Mouse (Mus musculus) 416B (cell line): ENCODE measurements at regions not wholly inside any gene's neighbourhood (a gene's known extent, or its start where the extent isn't known, plus 50 kb on each side); places are given as distances from the start of the nearest gene placed in this dataset.
A peak's percentile ranks its signal among the peaks of the same experiment; 100 is the strongest.

Source experiments
- DNase-seq: peaks from one replicate; pipeline ENCODE4 v3.0.0; 2011; ENCODE audit warnings: low read depth

DNA sequence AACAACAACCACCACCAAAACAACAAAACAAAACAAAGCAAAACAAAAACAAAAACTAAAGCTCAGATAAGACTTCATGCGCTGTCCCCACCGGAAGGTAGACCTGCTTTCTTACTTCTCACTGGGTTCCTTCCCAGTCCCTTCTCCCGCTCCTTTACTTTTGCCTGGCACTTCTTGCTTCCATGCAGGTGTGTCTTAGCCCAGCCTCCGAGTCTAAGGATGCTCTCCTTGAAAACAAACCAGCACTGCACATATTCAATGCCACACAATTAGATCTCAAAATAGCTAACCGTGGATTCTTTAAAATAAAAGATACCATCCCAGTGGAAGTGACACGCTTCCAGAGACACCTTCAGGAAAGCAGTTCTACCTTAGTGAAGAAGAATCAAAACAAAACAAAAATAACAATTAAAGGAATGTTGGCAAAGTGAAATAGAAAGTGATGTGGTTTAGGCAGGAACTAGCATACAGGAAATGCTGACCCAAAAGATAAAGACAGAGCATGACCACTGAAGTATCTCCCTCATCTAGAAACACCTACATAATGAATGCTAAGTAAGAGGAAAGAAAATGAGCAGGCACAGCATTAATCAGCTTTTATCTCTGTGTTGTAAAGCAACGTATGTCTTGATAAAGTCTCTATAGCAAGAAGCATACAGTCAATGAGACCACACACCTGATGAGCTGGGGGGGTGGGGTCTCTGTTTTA, 358.5 kb upstream of the Id2 start:
- DNase-seq, result peak; percentile 82

DNA sequence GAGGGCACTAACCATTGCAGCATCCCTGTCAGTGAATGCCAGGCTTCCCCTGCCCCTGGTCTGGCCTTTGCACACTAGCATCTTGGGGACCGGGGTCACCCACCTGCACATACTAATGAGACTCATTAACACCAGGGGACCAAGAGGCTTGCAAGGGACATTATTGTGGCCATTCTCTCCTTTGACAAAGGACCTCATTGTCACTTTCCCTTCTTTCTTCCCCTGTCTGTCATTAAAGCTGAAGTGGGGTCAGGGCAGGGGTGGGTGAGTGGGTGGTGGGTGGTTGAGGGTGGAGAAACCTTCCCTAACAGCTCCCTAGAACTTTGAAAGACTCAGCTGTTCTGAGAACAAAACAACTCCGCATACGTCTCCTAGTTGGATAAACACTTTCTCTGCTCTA, 356.4 kb upstream of the Id2 start:
- no peak for DNase-seq

DNA sequence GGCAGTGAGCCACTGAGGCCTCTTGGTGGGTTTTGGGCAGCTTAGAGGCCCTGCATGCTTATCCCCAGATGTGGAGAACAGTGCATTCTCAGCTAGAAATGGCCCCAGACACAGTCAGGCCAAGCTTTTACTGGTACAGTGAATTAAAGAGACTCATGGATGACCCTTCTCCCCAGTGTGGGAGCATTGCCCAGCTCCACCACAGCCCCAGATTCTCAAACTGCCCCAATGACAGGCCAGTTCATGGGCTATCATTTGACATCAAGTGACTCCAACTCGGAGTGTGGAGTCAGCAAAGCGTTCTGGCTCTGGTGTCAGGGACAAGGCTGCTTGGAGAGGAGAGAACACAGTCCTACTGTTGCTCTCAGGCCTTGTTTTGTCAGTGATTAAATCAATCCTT, 354.2 kb upstream of the Id2 start:
- no peak for DNase-seq

DNA sequence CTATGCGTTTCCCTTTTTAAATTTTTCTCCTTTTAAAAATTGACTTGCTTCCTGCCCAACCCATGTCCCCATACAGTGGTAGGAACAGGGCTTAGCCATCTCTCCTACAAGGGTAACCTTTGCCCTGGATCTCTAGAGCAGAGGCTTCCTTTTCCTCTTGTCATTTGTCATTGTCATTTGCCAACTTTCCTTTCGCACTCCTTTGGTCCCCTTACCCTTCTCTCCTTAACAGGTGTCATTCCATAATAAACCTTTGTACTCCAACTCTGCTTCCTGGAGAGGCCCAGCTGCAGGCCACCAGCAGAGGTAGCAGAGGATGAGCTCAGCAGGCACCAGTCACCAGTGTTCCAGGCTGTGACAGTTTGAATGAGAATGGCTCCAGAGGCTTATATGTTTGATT, 347.4 kb upstream of the Id2 start:
- no peak for DNase-seq

DNA sequence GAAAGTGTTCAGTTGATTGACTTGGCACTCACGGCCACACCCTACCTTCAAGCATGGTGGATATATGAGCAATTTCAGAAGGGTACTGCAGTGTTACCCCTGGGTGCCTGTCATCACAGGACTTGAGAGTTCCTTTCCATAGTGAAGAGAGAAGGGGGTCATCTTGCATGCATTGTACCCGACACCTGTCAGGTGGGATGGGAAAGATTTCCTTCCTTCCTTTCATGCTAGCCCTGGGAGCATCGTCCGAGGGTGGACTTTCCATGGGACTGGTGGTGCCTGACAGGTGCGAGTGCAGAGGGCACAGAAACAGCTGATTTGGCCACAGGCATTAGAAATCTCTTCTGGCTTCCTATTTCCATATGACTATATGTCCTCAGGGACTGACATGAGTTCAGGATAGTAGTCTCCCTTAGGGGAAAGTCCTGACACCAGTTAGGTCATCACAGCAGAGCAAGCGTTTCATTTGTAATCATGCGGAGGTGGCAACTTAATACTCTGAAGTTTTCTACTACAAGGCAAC, 342.1 kb upstream of the Id2 start:
- DNase-seq, result no peak

DNA sequence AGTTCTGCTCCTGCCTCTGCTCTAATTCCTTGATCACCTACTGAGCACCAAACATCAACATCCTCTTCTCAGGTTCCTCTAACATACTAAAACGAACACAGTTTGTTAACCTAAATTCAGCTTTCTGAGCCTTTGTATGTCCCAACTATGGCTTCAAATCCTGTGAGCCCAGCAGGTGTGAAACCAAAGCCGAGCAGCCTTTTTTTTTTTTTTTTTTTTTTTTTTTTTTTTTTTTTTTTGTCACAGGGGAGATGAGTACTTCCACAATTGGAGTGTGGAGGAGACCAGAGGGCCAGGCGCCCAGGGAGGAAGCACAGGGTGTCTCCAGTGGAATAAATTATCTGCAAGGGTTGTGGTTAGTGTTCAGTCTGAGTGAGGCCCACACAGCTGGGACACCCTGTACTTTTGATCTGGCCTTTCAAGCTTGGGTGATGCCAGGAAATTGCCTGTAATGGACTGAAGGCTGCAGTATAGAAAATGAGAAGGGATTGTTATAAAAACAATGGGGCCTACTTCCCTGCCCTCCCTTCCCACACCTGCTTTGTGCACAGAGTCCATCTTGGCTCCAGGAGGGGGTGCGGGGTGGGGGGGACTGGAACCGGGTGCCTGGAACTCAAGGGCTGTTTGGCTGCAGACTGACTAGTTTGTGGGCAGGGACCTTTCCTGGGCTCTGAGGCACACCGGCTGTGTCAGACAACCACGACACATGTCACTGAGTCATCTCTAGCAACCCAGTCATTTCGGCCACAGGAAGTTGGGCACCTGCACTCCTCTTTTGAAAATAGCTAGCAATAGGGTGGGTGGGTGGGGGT, 341.5 kb upstream of the Id2 start:
- DNase-seq, result peak; percentile 75

DNA sequence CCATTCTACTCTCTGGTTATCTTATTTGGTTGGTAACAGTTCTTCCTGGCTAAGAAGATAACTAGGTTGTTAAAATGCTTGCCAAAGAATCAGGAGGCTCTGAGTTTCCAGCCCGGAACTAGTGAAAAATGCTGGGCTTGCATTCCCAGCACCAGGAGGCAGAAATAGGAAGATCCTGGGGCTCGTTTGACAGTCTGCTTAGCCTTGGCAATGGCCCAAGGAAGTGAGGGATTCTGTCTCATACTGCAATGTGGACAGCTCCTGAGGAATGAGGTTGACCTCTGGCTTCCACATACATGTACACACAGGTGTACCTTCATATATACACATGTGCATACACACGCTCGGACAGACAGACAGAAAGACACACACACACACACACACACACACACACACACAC, 340.6 kb upstream of the Id2 start:
- DNase-seq, result no peak

DNA sequence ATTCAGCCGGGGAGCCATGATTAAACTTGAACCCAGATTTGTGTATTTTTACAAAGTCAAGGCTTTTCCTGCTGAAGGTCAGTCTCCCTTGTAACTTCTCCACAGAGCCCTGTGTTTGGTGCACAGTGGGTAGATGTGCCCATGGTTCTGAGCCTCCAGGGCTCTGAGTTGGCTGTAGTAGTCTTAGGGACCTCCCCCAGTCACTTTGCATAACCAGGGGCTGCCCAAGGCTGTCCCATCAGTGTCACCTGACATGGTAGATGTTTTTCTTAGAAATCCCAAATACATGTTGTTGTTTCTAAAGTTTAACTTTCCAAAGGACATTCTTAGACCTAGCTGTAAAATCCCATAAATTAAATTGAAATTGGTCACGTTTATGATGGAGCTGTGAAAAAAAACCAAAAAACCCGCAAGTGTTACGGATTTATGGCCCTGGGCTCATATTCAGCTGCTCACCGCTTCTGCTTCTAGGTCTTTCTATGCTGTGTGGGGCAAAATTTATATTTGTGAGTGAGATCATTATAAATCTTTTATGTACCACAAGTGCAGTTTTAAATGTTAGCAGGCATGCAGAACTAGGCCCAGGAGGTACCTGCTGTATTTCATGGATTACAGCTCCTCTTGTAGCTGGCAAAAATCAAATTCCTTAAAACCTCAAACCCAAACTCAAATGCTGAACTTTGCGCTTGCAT, 339.4 kb upstream of the Id2 start:
- DNase-seq, result no peak

DNA sequence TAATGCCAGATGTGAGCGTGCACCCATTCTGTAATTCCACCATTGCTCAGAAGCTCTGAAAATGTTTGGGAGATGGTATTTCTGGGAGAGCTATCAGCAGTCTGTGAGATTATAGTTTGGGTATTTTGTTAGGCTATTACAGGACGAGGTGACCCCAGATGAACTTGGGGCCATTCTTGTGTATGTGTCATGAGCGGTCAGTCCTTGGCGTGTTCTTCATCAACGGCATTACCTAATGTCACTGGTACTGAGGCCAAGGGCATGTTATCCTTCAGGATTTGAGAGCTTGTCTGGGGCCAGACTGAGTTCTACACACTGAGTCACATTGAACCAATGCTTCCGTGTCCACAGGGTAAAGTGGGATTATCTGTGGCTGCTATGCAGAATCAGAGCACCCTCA, 335.9 kb upstream of the Id2 start:
- no peak for DNase-seq

DNA sequence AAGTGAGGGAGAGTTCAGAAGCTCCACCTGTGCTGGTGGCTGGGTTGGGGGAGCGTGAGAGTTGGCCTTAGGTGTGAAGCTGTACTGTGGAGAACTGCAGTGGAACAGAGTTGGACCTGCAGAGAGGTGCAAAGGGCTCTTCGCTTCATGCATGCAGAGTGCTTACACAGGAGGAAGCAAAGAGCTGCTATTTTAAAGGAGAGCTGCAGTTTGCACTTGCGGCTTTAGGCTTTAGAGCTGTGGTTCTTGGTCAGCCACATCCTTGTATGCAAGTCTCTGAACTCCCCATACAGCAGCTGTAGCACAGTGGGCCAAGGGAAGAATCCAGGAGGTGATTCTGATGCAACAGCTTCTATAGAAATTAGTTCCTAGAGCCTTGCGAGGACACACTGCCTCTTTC, 334.0 kb upstream of the Id2 start:
- DNase-seq, result peak; percentile 90

DNA sequence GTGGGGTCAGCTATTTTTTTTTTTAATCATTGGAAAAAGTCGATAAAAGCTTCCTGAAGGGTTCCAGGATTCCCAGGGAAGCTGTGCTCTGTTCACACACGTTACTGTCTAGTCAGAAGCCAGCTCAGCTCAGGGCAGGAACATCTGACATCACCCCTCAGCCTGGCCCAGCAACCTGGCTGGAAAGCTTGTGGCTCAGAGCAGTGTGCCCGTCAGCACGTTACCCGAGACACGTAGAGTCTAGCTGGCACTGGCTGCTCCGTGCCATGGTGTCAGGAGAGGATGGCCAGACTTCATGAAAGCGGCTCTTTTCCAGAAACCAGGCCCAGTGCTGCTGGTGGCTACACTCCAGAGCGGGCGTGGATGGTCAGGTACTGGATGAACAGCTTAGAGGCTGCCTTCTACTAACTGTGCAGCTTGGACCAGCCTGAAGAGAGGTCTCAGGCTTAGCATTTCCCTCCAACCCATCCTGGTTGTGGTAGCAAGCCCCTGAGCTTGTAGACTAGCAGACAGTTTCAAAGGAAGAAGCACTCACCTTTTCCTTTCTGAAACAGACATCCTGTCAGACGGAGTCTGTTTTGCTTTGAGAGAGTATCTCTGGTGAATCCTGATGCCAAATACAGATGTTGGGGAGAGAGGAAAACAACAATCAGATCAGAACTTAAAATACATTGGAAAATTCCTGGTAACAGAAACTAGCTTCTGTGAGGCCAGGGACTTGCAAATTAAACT, 331.1 kb upstream of the Id2 start:
- DNase-seq, result no peak

DNA sequence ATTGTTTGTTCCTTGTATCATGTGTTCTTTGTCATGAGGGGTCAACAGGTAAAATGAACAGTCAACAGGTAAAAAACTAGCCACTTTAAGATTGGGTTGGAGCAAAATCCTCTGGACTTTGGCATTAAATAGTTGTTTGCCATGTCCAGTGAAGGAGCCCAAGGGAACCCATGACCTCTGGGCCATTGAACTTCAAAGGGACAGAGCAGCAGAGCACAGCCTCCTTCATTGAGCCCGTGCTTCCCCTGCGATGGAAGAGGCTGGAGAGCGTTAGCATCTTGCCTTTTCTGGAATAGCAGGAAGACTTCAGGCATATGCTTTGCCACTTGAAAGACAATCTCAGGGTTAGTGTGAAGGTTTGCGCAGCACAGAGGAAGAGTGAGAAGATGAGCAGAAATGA, 320.4 kb upstream of the Id2 start:
- no peak for DNase-seq

DNA sequence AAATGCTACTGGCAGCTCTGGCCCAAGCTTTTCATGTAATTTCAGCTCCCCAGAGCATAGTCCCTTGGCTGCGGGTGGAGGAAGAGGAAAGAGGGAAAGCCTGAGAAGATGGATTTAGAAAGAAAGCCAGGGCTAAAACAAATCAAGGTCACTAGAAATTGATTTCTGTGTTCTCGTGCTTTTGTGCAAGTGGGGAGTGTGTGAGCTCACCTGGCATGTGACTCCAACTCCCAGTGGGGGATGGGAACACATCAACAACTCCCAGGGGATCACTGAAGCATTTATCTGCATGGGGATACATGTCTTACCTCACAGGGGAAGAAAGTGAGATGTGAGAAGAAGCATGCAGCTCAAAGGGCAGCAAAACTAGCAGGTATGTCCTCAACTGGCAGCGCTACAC, 319.6 kb upstream of the Id2 start:
- no peak for DNase-seq

DNA sequence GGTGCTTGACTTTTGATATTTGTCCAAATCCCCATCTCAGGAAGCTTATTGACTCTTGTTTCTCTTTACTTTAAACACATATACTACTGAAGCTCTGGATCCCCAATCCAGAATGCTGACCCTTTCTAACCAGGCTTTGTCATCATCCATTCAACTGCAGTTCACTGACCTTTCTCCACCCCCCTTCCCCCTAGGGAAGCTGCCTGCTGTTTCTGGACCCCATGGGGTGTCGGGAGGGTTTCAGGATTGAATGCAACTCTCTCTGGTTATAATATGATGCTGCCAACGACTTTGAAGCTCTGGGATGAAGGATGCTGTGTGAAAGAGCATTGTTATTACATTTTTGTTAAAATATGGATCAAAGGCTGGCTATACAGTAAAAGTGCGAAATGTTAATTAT, 318.7 kb upstream of the Id2 start:
- DNase-seq, result no peak

DNA sequence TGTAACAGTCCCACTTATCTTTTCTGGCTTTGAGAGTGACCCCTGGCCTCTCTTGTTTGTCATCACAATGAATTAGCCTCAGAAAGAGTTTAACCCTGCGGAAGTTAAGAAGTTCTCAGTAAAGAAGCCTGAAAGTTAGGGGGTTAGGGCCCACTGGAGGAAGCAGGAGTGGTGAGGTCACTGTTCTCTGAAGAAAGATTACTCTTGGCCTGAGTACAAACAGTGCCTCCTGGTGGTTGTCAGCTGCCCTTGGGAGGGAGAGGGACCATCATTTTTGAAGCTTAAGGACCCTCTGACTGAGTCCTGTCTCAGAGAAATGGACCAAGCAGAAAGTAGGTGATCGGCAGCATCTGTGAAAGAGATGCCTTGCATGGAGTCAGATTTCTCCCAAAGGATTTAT, 318.3 kb upstream of the Id2 start:
- peak; percentile 79 for DNase-seq

DNA sequence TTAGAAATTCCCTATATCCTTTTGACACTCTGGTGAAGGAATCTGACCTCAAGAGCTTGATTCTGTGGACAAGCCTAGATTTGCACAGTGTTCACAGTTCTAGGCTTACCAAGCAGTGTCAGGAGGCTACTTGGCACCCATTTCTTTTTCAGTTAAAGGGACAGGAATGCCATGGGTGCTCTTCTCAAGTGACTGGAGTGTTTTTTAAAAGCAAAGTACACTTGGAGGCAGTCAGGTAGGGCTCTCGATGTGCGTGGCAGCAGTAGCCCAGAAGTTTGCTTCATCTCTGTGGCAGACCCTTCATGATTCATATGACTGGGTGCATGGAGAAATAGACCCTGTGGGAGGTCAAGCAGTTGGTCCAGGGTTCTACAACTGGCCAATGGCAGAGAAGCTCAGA, 310.4 kb upstream of the Id2 start:
- no peak for DNase-seq

DNA sequence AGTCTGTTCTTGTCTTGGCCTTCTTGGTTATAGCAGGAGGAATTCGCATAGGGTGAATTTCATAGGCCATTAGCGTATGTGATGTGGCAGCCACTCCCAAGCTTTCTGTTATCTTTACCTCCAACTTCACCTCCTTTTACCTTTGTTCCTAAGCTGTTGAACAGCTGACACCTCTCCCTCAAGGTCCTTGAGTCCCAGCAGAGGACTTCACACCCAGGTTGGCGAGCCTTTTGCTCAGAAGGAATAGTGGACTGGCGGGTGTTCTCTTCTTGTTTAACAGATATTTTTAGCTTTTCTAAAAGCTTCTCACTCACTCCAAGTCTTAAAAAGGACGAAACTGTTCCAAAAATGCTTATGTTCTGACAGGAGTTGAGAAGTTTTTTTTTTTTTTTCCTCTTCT, 303.4 kb upstream of the Id2 start:
- DNase-seq, result no peak

DNA sequence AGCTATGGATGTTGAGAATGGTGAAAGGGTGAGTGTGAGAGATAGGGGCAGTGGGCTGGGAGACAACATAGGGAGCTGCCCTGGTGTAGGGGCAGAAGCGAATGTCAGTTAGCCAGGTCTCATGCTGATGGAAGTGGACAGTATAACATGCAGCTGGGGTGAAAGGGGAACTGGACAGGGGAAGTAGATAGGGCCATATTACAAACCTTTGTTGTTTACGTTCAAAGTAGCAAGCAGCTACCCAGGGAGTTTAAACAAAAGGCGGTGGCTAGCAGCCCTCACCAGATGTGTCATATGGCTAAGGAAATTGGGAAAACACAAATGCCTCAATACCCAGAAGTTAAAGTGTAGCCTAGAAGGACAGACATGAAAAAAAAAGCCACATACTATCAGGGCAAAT, 301.8 kb upstream of the Id2 start:
- DNase-seq, result peak; percentile 28

DNA sequence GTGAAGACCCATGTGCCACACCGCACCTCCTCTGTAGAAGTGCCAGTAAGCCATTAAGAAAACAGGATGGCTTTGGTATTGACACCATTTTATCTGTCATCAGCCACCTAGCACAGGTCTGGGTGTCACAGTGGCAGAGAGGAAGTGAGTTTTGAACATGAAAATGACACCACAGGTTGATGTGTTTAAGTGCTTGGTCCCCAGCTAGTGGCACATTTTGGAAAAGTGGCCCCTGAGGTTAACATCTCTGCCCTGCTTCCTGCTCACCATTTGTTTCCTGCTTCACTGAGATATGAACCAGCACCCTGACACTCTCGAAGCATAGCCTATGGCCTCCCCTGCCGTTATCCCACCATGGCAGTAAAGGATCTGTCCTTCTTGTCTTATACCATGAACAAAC, 297.4 kb upstream of the Id2 start:
- DNase-seq, result peak; percentile 70

DNA sequence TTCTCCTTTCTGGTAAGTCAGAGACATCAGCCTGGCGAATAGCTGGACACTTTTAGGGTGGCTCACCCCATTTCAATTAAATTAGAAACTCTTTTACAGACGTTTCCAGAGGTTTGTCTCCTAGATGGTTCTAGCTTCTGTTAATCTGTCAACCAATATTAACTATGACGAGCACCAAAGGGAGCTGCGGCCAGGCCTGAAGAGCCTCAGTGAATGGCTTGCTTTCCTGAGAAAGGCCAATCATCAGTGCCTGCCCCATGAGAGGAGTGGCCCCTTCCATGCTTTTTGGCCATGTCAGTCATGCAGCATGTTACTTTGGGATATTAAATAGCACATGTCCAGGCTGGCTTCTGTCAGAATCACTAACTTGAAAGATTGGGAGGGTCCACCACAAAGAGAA, 296.6 kb upstream of the Id2 start:
- no peak for DNase-seq

DNA sequence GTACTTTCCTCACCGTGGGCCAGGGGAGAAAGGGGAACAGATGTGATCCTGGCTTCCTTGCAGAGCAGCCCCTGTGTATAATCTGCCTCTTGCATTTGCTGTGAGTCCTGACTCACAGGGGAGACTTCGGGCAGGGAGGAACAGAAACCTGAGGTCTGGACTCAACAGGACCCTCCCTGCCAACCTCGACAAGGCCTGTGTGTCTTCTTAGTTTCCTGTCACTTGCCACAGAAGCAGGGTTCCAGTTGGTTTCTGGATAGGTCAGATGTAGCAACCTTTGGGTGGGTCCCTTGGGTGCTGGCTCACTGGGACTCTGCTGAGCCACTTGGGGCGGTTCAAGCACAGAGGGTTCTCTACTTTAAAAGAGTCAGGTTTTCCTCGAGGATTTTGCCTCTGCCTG, 292.3 kb upstream of the Id2 start:
- DNase-seq, result peak; percentile 64

DNA sequence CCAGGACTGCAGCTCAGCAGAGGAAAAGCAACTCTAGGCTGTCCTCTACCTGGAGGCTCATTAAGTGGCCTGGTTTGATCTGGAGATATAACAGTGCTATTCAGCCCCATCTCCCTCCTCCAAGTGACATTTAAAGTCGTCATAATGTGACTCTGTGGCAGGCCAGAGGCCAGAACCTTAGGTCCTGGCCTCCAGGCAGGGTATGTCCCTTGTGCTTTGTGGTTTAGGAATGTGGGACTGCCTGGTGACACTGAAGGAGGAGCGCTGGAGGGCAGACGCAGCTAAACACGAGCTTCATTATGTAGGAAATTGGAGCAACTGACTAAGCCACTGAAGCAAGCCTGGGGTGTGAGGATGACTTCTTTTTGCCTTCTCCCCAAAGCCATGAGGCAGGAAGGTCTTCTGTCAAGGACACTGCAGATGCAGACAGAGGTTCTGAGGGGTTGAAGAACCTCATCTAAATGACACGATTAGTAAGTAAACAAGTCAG, 290.9 kb upstream of the Id2 start:
- DNase-seq, result no peak
